39 mouse cellular contexts compared by ENCODE assay signal in the genomic region with DNA sequence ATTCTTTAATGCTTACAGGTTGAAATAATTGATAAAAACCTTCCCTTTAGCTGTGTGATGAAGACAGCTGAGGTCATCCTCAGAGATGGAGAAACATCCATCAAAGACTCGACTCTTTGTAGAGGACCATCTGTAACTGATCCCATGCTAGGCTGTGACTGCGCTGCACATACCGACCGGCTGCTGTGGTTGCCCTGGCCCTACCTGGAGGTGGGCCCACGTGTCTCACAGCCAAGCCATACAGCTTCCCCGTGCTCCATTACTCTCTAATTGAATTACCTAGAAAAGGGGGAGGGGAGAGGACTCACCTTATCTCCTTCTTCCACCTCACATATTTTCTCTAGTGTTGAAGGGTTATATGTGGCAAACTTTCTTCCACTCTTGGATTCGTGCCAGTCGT. TPM values are rescaled to one million over a fixed set of nuclear protein-coding genes. Genes with fewer than 3 reads are reported as not detected.
"Had no signal": no experiment of that assay in that cellular context is flagged by ENCODE, and none has a peak within 500 bp of the region (broad histone marks: within the 10 kb centered on the region; RNA-seq: fewer than 3 reads in every experiment).

No protein-coding gene starts in this region.

- H3K4me3 ChIP-seq: heart, adult 2 months; heart, embryonic 10.5 days; heart, embryonic 12.5 days; heart, embryonic 13.5 days; heart, embryonic 15.5 days; hindbrain, embryonic 10.5 days; hindbrain, embryonic 12.5 days; hindbrain, embryonic 13.5 days; hindbrain, embryonic 15.5 days; intestine, embryonic 15.5 days; kidney, embryonic 15.5 days; layer of hippocampus, adult 2 months; left cerebral cortex, adult 2 months had no signal

- H3K4me2 ChIP-seq: heart, embryonic 11.5 days; heart, embryonic 12.5 days; heart, embryonic 13.5 days; heart, embryonic 15.5 days; hindbrain, embryonic 12.5 days; hindbrain, embryonic 13.5 days; hindbrain, embryonic 14.5 days; hindbrain, embryonic 15.5 days; intestine, embryonic 15.5 days; kidney, embryonic 15.5 days had no signal

- ATAC-seq: hindbrain, embryonic 16.5 days; hindbrain, postnatal 0 days; inflammation-experienced regulatory T-cells, adult 6 months; intestine, embryonic 15.5 days; intestine, postnatal 0 days had no signal

- H3K27ac ChIP-seq: heart, adult 2 months; heart, embryonic 10.5 days; heart, embryonic 13.5 days; heart, embryonic 15.5 days; hindbrain, embryonic 10.5 days; hindbrain, embryonic 12.5 days; hindbrain, embryonic 13.5 days; hindbrain, embryonic 14.5 days; hindbrain, embryonic 15.5 days; hindbrain, postnatal 0 days; intestine, embryonic 15.5 days; kidney, embryonic 15.5 days; kidney, postnatal 0 days; layer of hippocampus, adult 2 months; left cerebral cortex, adult 2 months had no signal

- H3K9me3 ChIP-seq: heart, embryonic 10.5 days; heart, embryonic 12.5 days; heart, embryonic 13.5 days; heart, embryonic 15.5 days; hindbrain, embryonic 10.5 days; hindbrain, embryonic 12.5 days; hindbrain, embryonic 13.5 days; hindbrain, embryonic 15.5 days; intestine, embryonic 15.5 days; kidney, embryonic 15.5 days had no signal

- H3K36me3 ChIP-seq: heart, embryonic 10.5 days; heart, embryonic 12.5 days; heart, embryonic 13.5 days; heart, embryonic 15.5 days; hindbrain, embryonic 10.5 days; hindbrain, embryonic 12.5 days; hindbrain, embryonic 13.5 days; hindbrain, embryonic 15.5 days; intestine, embryonic 15.5 days; kidney, embryonic 15.5 days had no signal

- H3K9ac ChIP-seq: heart, embryonic 12.5 days; heart, embryonic 13.5 days; heart, embryonic 15.5 days; hindbrain, embryonic 12.5 days; hindbrain, embryonic 13.5 days; hindbrain, embryonic 14.5 days; hindbrain, embryonic 15.5 days; intestine, embryonic 15.5 days; kidney, embryonic 15.5 days had no signal

- DNase-seq: heart, adult 2 months; heart, postnatal 10 days; heart, postnatal 14 days; heart, postnatal 36 days; heart, postnatal 4 days; kidney, adult 11 months; kidney, adult 18-20 months; kidney, adult 8-10 months; kidney, adult 9 months; kidney, postnatal 10 days; kidney, postnatal 14 days; kidney, postnatal 25 days; kidney, postnatal 4 days; layer of hippocampus, adult 9-11 months; layer of hippocampus, postnatal 36 days had no signal

RNA-seq across cellular contexts. Expression of a gene that starts 56.2 kb away (rescaled TPM):
- polyA plus RNA-seq: heart, adult 2 months; heart, embryonic 10.5 days; heart, embryonic 11.5 days; heart, embryonic 12.5 days; heart, embryonic 13.5 days; heart, embryonic 14.5 days; heart, embryonic 15.5 days; heart, embryonic 16.5 days; heart, postnatal 0 days; hindbrain, embryonic 10.5 days; hindbrain, embryonic 11.5 days; hindbrain, embryonic 12.5 days; hindbrain, embryonic 13.5 days; hindbrain, embryonic 14.5 days; hindbrain, embryonic 15.5 days; hindbrain, embryonic 16.5 days; hindbrain, postnatal 0 days; inflammation-experienced regulatory T-cells, adult 6 months; intestine, embryonic 15.5 days; intestine, postnatal 0 days; kidney, embryonic 15.5 days; kidney, postnatal 0 days; large intestine, adult 2 months had no signal
